Mouse (Mus musculus) liver, adult (tissue): Measurements from ENCODE around the gene Bcor.

Experiments used
- GATA4 ChIP-seq: IDR thresholded peaks from 2 replicates; pipeline ENCODE4 v1.6.1; 2014; ENCODE audit warnings: mild to moderate bottlenecking, low read length; ENCODE audit not compliant: insufficient replicate concordance

The Bcor gene

GRCm38 (mm10) chrX:12048166-12048565, 112.0 kb downstream of the Bcor start:
- TF ChIP-seq GATA4, result no peak

GRCm38 (mm10) chrX:12047223-12047911, 112.8 kb downstream of the Bcor start:
- TF ChIP-seq GATA4, result no peak

GRCm38 (mm10) chrX:12046676-12047075, 113.5 kb downstream of the Bcor start:
- TF ChIP-seq GATA4, result no peak

GRCm38 (mm10) chrX:12043352-12043751, 116.8 kb downstream of the Bcor start:
- TF ChIP-seq GATA4, result no peak

- no peak for TF ChIP-seq GATA4
Measured at GRCm38 (mm10) chrX:12041453-12041852, 118.7 kb downstream of the Bcor start.

- no peak for TF ChIP-seq GATA4
Measured at GRCm38 (mm10) chrX:12014726-12015464, 145.3 kb downstream of the Bcor start.

GRCm38 (mm10) chrX:12010660-12011059, 149.5 kb downstream of the Bcor start:
- no peak for TF ChIP-seq GATA4

- no peak for TF ChIP-seq GATA4
Measured at GRCm38 (mm10) chrX:12009046-12009445, 151.1 kb downstream of the Bcor start.

GRCm38 (mm10) chrX:12007832-12008540, 152.2 kb downstream of the Bcor start:
- no peak for TF ChIP-seq GATA4

GRCm38 (mm10) chrX:12006882-12007753, 153.0 kb downstream of the Bcor start:
- TF ChIP-seq GATA4, result peak; percentile 72; the same call in 1 of the 2 replicates

- no peak for TF ChIP-seq GATA4
Measured at GRCm38 (mm10) chrX:12006031-12006881, 153.9 kb downstream of the Bcor start.

GRCm38 (mm10) chrX:12005181-12006030, 154.7 kb downstream of the Bcor start:
- no peak for TF ChIP-seq GATA4

GRCm38 (mm10) chrX:12004416-12004815, 155.7 kb downstream of the Bcor start:
- TF ChIP-seq GATA4, result no peak
